Mouse (Mus musculus) cerebellum, adult 2 months (tissue): ENCODE results near the gene Pprc1.

Experiments
- CTCF ChIP-seq: fragments of 200-500 bp; IDR thresholded peaks from 2 replicates; pipeline ENCODE4 v1.5.1; 2011; ENCODE audit warnings: low read depth, mild to moderate bottlenecking, control low read depth, low read length, moderate library complexity, borderline replicate concordance; ENCODE audit not compliant: insufficient read depth
- POLR2A ChIP-seq: fragments of 200-500 bp; IDR thresholded peaks from 2 replicates; pipeline ENCODE4 v1.6.1; 2011; ENCODE audit warnings: low read length, control low read depth, borderline replicate concordance; ENCODE audit not compliant: insufficient read depth

- TF ChIP-seq POLR2A, result no peak
- TF ChIP-seq CTCF, result no peak
Measured at GRCm38 (mm10) chr19:46026567-46026966, 18.1 kb upstream of the Pprc1 start.
